Mouse (Mus musculus): ENCODE measurements around the gene Pln. TPM values are rescaled to one million over a fixed set of nuclear protein-coding genes. Genes with fewer than 3 reads are reported as not detected.

The Pln gene
- polyA plus RNA-seq, 1 experiment from 2014 or later = 0.22 TPM

- no peaks in the 10 kb centered on the region for H3K9me3 ChIP-seq (ENCODE audit: low read length)
- H3K27me3 ChIP-seq (ENCODE audit: insufficient read depth, low read length) = no peaks in the 10 kb centered on the region
- H3K9ac ChIP-seq (replicated peaks) = no peak overlapping the region
- peaks cover 6% of the 10 kb centered on the region for H3K4me1 ChIP-seq (ENCODE audit: insufficient read depth)
- H3K27ac ChIP-seq (ENCODE audit: low read depth) = no peak overlapping the region
- TF ChIP-seq EP300 (IDR thresholded peaks at IDR 0.05; ENCODE audit: low read depth) (no peak), CTCF (IDR thresholded peaks at IDR 0.05; ENCODE audit: low read depth) (no peak)
- H3K4me2 ChIP-seq (ENCODE audit: low read depth, low read length) = no peak overlapping the region
- no peak for ATAC-seq
- no peak overlapping the region for H3K4me3 ChIP-seq (ENCODE audit: low read depth, low read length)
- 70% methylated on average over 1 of the region's 1 CpGs for WGBS (ENCODE audit: insufficient replicate concordance)
- H3K36me3 ChIP-seq (replicated peaks; ENCODE audit: insufficient read depth, low read length) = no peaks in the 10 kb centered on the region
- no peak for DNase-seq
These were observed 47.4 kb downstream of the Pln start for GRCm38 (mm10) chr10:53384896-53385295.

DNA sequence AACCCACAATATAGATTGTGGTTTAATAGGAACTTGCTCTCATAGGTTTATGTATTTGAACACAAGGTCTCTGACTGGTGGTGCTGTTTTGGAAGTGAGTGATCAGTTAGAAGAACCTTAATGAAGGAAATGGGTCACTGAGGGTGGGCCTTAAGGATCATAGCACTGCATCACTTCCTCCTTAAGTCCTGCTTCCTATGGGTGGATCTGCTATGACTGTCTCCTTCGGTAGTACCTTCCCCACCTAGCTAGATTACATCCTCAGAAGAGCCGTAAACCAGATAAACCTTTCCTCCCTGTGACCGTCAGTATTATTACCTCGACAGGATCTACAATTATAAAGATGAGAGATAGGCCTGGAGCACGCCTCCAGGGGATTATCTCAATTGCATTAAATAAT, 48.0 kb downstream of the Pln start:
- WGBS (ENCODE audit: insufficient replicate concordance) = 58% methylated on average over 5 of the region's 5 CpGs
- no peak overlapping the region for H3K4me3 ChIP-seq (ENCODE audit: low read depth, low read length)
- no peaks in the 10 kb centered on the region for H3K9me3 ChIP-seq (ENCODE audit: low read length)
- no peak for ATAC-seq
- H3K27me3 ChIP-seq (ENCODE audit: insufficient read depth, low read length) = no peaks in the 10 kb centered on the region
- peaks cover under 1% of the 10 kb centered on the region; the same call in 1 of the 2 replicates for H3K4me1 ChIP-seq (ENCODE audit: insufficient read depth)
- H3K36me3 ChIP-seq (replicated peaks; ENCODE audit: insufficient read depth, low read length) = no peaks in the 10 kb centered on the region
- TF ChIP-seq CTCF (IDR thresholded peaks at IDR 0.05; ENCODE audit: low read depth) (no peak), EP300 (IDR thresholded peaks at IDR 0.05; ENCODE audit: low read depth) (no peak)
- DNase-seq = no peak
- no peak overlapping the region for H3K9ac ChIP-seq (replicated peaks)
- H3K27ac ChIP-seq (ENCODE audit: low read depth) = no peak overlapping the region
- H3K4me2 ChIP-seq (ENCODE audit: low read depth, low read length) = no peak overlapping the region

- Histone ChIP-seq H3K4me2 (ENCODE audit: low read depth, low read length) (no peak overlapping the region), H3K27me3 (ENCODE audit: insufficient read depth, low read length) (no peaks in the 10 kb centered on the region), H3K9ac (replicated peaks) (no peak overlapping the region), H3K27ac (ENCODE audit: low read depth) (no peak overlapping the region), H3K4me3 (ENCODE audit: low read depth, low read length) (no peak overlapping the region), H3K36me3 (replicated peaks; ENCODE audit: insufficient read depth, low read length) (no peaks in the 10 kb centered on the region), H3K4me1 (ENCODE audit: insufficient read depth) (no peaks in the 10 kb centered on the region), H3K9me3 (ENCODE audit: low read length) (no peaks in the 10 kb centered on the region)
- ATAC-seq (no peak), DNase-seq (no peak)
- no peak for TF ChIP-seq CTCF (IDR thresholded peaks at IDR 0.05; ENCODE audit: low read depth)
- WGBS (ENCODE audit: insufficient replicate concordance) = 73% methylated on average over 6 of the region's 6 CpGs
These were observed 50.9 kb downstream of the Pln start for GRCm38 (mm10) chr10:53388227-53388920.

DNA sequence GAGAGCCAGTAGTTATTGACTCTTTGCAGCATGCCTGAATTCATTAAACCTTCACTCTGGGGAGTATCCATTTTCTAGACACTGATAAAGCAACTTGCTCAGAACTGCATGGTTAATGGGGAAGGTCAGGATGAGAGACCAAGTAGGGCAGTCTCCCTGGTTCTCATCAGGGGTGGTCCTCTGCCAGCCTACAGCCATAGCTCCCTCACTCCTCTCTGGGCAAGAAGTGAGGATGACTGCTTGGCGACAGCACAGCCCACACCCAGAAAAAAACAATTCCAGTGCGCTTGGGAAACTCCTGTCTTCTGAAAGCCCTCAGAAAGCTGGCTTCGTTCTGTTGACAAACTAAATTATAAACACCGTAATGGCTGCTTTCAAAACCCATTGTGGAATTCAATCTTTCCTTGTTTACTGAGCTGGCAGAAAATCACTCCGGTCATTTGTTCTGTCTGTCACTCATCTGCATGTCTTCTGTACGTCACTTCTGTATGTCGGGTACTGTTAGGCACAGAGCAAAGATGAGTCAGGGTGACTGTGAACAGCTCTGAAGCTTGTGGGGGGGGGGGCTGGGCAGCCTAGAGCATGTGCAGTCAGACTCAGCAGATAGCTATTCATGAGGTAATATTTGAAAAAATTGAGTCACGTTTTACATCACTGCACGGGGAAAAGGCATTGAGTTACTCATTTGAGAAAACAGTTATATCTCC, 57.6 kb downstream of the Pln start:
- H3K36me3 ChIP-seq (replicated peaks; ENCODE audit: insufficient read depth, low read length) = no peaks in the 10 kb centered on the region
- no peak overlapping the region for H3K27ac ChIP-seq (ENCODE audit: low read depth)
- H3K4me3 ChIP-seq (ENCODE audit: low read depth, low read length) = no peak overlapping the region
- no peak overlapping the region for H3K9ac ChIP-seq (replicated peaks)
- no peak overlapping the region for H3K4me2 ChIP-seq (ENCODE audit: low read depth, low read length)
- no peak for DNase-seq
- H3K27me3 ChIP-seq (ENCODE audit: insufficient read depth, low read length) = no peaks in the 10 kb centered on the region
- no peaks in the 10 kb centered on the region for H3K9me3 ChIP-seq (ENCODE audit: low read length)
- 66% methylated on average over 9 of the region's 9 CpGs for WGBS (ENCODE audit: insufficient replicate concordance)
- peak; percentile 72 for ATAC-seq
- peaks cover 8% of the 10 kb centered on the region for H3K4me1 ChIP-seq (ENCODE audit: insufficient read depth)
- TF ChIP-seq CTCF (IDR thresholded peaks at IDR 0.05; ENCODE audit: low read depth) (no peak), EP300 (IDR thresholded peaks at IDR 0.05; ENCODE audit: low read depth) (no peak)

Other genes starting within 250 kb of the Pln start
- gene Cep85l, start 42.3 kb downstream of the Pln start, polyA plus RNA-seq (2015; fragmentation: Nextera tagmentation; extraction: Ambion mirVana) = 2.5 and 5.4 TPM in 2 replicates

Measured in liver, postnatal 0 days (tissue).